Mouse (Mus musculus) adrenal gland, adult 18-20 months (tissue): ENCODE measurements at regions not wholly inside any gene's neighbourhood (a gene's known extent, or its start where the extent isn't known, plus 50 kb on each side); places are given as distances from the start of the nearest gene placed in this dataset.
"Not testable (repeated sequence)": the region's sequence is repeated elsewhere in the genome, so short reads cannot be mapped to it uniquely, and the experiment has no call there.

ENCODE experiments used
- DNase-seq, 2 experiments: peaks; one replicate each; pipeline ENCODE4 v3.0.0; 2021 to 2022; ENCODE audit warnings: low spot score in 2 of 2

DNA sequence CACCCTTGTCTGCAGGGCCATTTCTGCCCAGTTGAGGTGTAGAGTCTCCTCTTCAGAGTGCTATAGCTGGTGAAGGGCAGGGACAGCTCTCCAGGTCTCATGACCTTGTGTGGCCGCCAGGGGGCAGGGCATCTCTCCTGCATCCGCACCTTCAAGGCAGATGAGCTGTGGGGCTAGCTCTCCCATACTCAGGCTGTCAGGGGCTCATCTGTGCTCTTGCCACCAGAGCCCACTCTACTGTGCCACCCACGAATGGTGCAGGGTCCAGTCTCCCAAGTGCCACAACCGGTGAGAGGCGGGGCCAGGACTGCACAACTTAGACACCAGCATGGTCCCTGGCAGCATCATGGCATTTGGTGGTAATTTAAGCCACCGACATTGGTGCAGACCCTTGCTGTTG is 111.3 kb downstream of the Syt10 start:
- DNase-seq = peak; percentile 2 to 24

DNA sequence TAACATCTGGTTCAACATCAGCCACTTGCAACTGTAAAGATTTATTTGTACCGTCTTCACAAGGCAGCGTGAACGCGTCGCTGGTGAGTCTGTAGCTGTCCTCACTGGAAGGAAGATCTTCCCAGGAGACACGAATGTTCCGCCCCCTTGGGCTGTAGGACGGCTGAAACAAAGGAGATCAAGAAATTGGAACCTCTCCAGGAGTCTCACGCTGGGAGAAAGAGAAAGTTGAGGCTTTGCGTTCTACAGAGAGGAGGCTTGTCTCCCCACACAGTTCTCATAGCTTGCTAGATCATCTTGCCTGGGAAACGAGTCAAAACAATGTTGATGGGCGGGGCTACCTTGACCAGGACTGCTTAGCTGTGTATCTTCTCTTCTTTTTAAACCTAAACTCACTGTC is 117.3 kb downstream of the Syt10 start:
- no peak for DNase-seq

DNA sequence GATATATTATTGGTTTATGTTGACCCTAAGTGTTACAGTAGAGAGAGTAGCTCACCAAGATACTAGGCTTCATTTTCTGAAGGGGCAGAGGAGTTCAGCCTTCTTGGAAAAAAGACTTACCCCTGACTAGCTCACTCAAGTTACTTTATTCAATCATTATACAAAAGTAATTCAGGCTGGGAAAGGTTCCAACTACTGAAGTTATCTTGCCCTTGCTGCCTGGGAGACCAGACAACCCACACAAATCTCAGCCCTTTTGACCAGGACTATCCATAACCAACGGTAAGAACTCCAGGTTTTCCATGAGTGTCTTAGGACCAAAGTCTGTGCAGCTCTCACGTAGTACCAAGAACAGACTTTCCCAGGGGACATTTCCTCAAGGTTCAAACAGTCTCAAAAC is 105.5 kb upstream of the Rabl2 start:
- no peak for DNase-seq

DNA sequence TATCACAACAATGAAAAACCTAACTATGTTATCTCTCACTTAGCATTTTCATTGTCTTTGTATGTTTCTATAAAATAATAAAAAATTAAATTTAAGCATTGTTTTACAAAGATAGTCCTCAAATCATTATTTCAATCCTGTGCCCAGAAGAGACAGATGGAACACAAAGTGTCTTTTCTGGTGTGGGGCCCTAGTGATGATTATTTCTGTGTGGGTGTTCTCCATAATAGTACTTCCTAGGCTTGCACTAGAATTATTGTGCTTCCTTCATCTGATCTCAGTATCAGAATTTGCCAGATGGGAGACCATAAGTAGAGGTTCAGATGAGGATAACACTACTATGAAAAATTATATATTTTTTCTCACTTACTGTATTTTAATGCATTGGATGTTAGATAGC is 84.6 kb upstream of the Rabl2 start:
- no peak for DNase-seq

DNA sequence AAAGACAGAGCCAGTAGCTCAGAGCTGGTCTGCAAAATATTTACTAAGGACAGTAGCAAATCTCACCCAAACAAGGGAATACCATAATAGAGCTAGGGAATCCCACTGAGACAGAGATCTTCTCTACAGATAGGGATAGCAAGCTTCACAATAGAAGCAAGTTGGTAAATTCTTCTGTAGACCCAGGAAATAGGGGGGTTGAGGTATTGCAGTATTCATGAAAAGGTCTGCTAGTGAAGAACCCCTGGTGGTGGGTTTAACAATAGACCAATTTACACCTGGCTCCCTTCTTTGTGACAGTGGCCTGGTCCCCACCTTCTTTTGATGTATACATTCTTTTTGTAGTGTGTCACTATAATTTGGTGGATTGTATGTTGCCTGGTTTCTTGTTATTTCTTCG is 64.8 kb upstream of the Rabl2 start:
- DNase-seq = not testable (repeated sequence)
